Mouse (Mus musculus) right cerebral cortex, adult 2 months (tissue): ENCODE measurements around the gene Lin52.

Source experiments
- DNase-seq, 2 experiments: peaks; one replicate each; pipeline ENCODE4 v3.0.0; 2021 to 2022; ENCODE audit warnings: low spot score in 2 of 2

Lin52 gene

GRCm38 (mm10) chr12:84450718-84451646 lies at the start of gene Lin52, which contains the start of gene Aldh6a1:
TSS of gene Lin52 (plus strand) at chr12:84451422.
TSS of gene Aldh6a1 (minus strand) at chr12:84451004.
- DNase-seq = peak; percentile 97

GRCm38 (mm10) chr12:84402923-84403322 lies 48.3 kb upstream of the Lin52 start:
- DNase-seq = no peak

- no peak for DNase-seq
These were observed 46.7 kb upstream of the Lin52 start for GRCm38 (mm10) chr12:84404541-84404940.

- DNase-seq = no peak
These were observed 44.0 kb upstream of the Lin52 start for GRCm38 (mm10) chr12:84407259-84407658.

- peak; percentile 26 to 42 for DNase-seq
These were observed 43.1 kb upstream of the Lin52 start for GRCm38 (mm10) chr12:84407874-84408818.

- peak; percentile 88 to 94 for DNase-seq
These were observed 42.3 kb upstream of the Lin52 start, which contains the start of the genes Entpd5 and Bbof1 for GRCm38 (mm10) chr12:84408819-84409507. TSS of gene Entpd5 (minus strand) at chr12:84409029. TSS of gene Bbof1 (plus strand) at chr12:84409071.

GRCm38 (mm10) chr12:84416834-84417604 lies 34.2 kb upstream of the Lin52 start, which contains the start of gene Rnf113a2:
TSS of gene Rnf113a2 (plus strand) at chr12:84417196.
- peak; percentile 76 to 87 for DNase-seq

- DNase-seq = no peak
These were observed 33.7 kb upstream of the Lin52 start for GRCm38 (mm10) chr12:84417605-84417922.

- no peak for DNase-seq
These were observed 27.2 kb upstream of the Lin52 start for GRCm38 (mm10) chr12:84423990-84424389.

GRCm38 (mm10) chr12:84429825-84430224 lies 21.4 kb upstream of the Lin52 start:
- DNase-seq = no peak

- no peak for DNase-seq
These were observed 12.5 kb upstream of the Lin52 start for GRCm38 (mm10) chr12:84438697-84439096.

- no peak for DNase-seq
These were observed 8.7 kb upstream of the Lin52 start for GRCm38 (mm10) chr12:84442526-84442925.

- DNase-seq = no peak
These were observed 3.8 kb upstream of the Lin52 start for GRCm38 (mm10) chr12:84447386-84447785.

GRCm38 (mm10) chr12:84448181-84448580 lies 3.0 kb upstream of the Lin52 start:
- DNase-seq = no peak

- DNase-seq = peak in 1 of 2 experiments; percentile 7
These were observed 1.3 kb upstream of the Lin52 start for GRCm38 (mm10) chr12:84449887-84450286.

- DNase-seq = no peak
These were observed 888 bp upstream of the Lin52 start for GRCm38 (mm10) chr12:84450351-84450717.

- DNase-seq = no peak
These were observed 579 bp downstream of the Lin52 start for GRCm38 (mm10) chr12:84451801-84452200.

- DNase-seq = no peak
These were observed 5.7 kb downstream of the Lin52 start for GRCm38 (mm10) chr12:84456911-84457310.

GRCm38 (mm10) chr12:84459845-84460244 lies 8.6 kb downstream of the Lin52 start:
- DNase-seq = no peak

- no peak for DNase-seq
These were observed 10.2 kb downstream of the Lin52 start for GRCm38 (mm10) chr12:84461416-84461815.

- no peak for DNase-seq
These were observed 11.6 kb downstream of the Lin52 start for GRCm38 (mm10) chr12:84462856-84463255.
